Mouse (Mus musculus) urinary bladder, postnatal 10 days (tissue): ENCODE measurements around the gene Ackr2.

ENCODE experiments used
- DNase-seq: peaks from one replicate; pipeline ENCODE4 v3.0.0; 2022; ENCODE audit warnings: low spot score

Ackr2 gene

GRCm38 (mm10) chr9:121916102-121916501 lies 17.9 kb downstream of the Ackr2 start, which contains the start of gene Cyp8b1:
Gene Cyp8b1 (minus strand): TSS chr9:121916305.
- no peak for DNase-seq

GRCm38 (mm10) chr9:121919027-121919501 lies 20.9 kb downstream of the Ackr2 start:
- no peak for DNase-seq

- DNase-seq = no peak
Measured at GRCm38 (mm10) chr9:121923443-121923842, 25.3 kb downstream of the Ackr2 start.

GRCm38 (mm10) chr9:121923906-121924305 lies 25.8 kb downstream of the Ackr2 start:
- DNase-seq = no peak

- no peak for DNase-seq
Measured at GRCm38 (mm10) chr9:121924901-121925560, 26.9 kb downstream of the Ackr2 start.

- DNase-seq = no peak
Measured at GRCm38 (mm10) chr9:121925959-121926358, 27.8 kb downstream of the Ackr2 start.

GRCm38 (mm10) chr9:121926634-121927405 lies 28.7 kb downstream of the Ackr2 start:
- DNase-seq = no peak

GRCm38 (mm10) chr9:121927721-121928120 lies 29.6 kb downstream of the Ackr2 start:
- DNase-seq = no peak

GRCm38 (mm10) chr9:121928498-121928897 lies 30.3 kb downstream of the Ackr2 start:
- no peak for DNase-seq

- no peak for DNase-seq
Measured at GRCm38 (mm10) chr9:121934856-121935255, 36.7 kb downstream of the Ackr2 start.

GRCm38 (mm10) chr9:121936952-121937351 lies 38.8 kb downstream of the Ackr2 start:
- no peak for DNase-seq

GRCm38 (mm10) chr9:121937451-121937864 lies 39.3 kb downstream of the Ackr2 start:
- no peak for DNase-seq

GRCm38 (mm10) chr9:121937944-121938355 lies 39.8 kb downstream of the Ackr2 start:
- DNase-seq = no peak

GRCm38 (mm10) chr9:121943005-121943404 lies 44.9 kb downstream of the Ackr2 start:
- no peak for DNase-seq

- DNase-seq = no peak
Measured at GRCm38 (mm10) chr9:121943628-121944027, 45.5 kb downstream of the Ackr2 start.

- DNase-seq = no peak
Measured at GRCm38 (mm10) chr9:121947784-121948183, 49.6 kb downstream of the Ackr2 start.

- no peak for DNase-seq
Measured at GRCm38 (mm10) chr9:121948431-121948830, 50.3 kb downstream of the Ackr2 start.

- DNase-seq = no peak
Measured at GRCm38 (mm10) chr9:121950418-121951113, 52.4 kb downstream of the Ackr2 start, which contains the start of gene Fam198a. Gene Fam198a (plus strand): TSS chr9:121950988.

GRCm38 (mm10) chr9:121951114-121951423 lies 52.9 kb downstream of the Ackr2 start:
- DNase-seq = no peak

GRCm38 (mm10) chr9:121952596-121952995 lies 54.4 kb downstream of the Ackr2 start:
- DNase-seq = no peak

GRCm38 (mm10) chr9:121959966-121960635 lies 61.9 kb downstream of the Ackr2 start:
- no peak for DNase-seq
